Mouse (Mus musculus): ENCODE data around the gene Klc4.

- TF ChIP-seq CTCF (IDR thresholded peaks at IDR 0.05; ENCODE audit: low read depth) (no peak), EP300 (IDR thresholded peaks at IDR 0.05; ENCODE audit: low read depth) (no peak)
Measured at GRCm38 (mm10) chr17:46621324-46621723, 24.5 kb downstream of the Klc4 start.
